Mouse (Mus musculus): ENCODE results near the gene Ppp1r21. TPM values are rescaled to one million over a fixed set of nuclear protein-coding genes. Genes with fewer than 3 reads are reported as not detected.

Ppp1r21 gene
- total RNA-seq, 2 experiments from 2014 or later = 9.4 to 15.6 TPM

- DNase-seq = no peak
Observed at GRCm38 (mm10) chr17:88530236-88530619, 310 bp downstream of the Ppp1r21 start.

GRCm38 (mm10) chr17:88530667-88531066 lies 749 bp downstream of the Ppp1r21 start:
- no peak for DNase-seq

- no peak for DNase-seq
Observed at GRCm38 (mm10) chr17:88531176-88531575, 1.3 kb downstream of the Ppp1r21 start.

- DNase-seq = no peak
Observed at GRCm38 (mm10) chr17:88537842-88538430, 8.0 kb downstream of the Ppp1r21 start.

GRCm38 (mm10) chr17:88542771-88543416 lies 13.0 kb downstream of the Ppp1r21 start:
- DNase-seq = no peak

GRCm38 (mm10) chr17:88543417-88543782 lies 13.5 kb downstream of the Ppp1r21 start:
- no peak for DNase-seq

- DNase-seq = no peak
Observed at GRCm38 (mm10) chr17:88545217-88545784, 15.4 kb downstream of the Ppp1r21 start.

- DNase-seq = no peak
Observed at GRCm38 (mm10) chr17:88546745-88547144, 16.8 kb downstream of the Ppp1r21 start.

- DNase-seq = no peak
Observed at GRCm38 (mm10) chr17:88549411-88550191, 19.7 kb downstream of the Ppp1r21 start.

- DNase-seq = no peak
Observed at GRCm38 (mm10) chr17:88550351-88550750, 20.4 kb downstream of the Ppp1r21 start.

GRCm38 (mm10) chr17:88550981-88551940 lies 21.3 kb downstream of the Ppp1r21 start:
- no peak for DNase-seq

- no peak for DNase-seq
Observed at GRCm38 (mm10) chr17:88552556-88552955, 22.6 kb downstream of the Ppp1r21 start.

GRCm38 (mm10) chr17:88553001-88553449 lies 23.1 kb downstream of the Ppp1r21 start:
- no peak for DNase-seq

GRCm38 (mm10) chr17:88553473-88554087 lies 23.7 kb downstream of the Ppp1r21 start:
- DNase-seq = no peak

GRCm38 (mm10) chr17:88556176-88556575 lies 26.3 kb downstream of the Ppp1r21 start:
- DNase-seq = no peak

- no peak for DNase-seq
Observed at GRCm38 (mm10) chr17:88556688-88557087, 26.8 kb downstream of the Ppp1r21 start.

GRCm38 (mm10) chr17:88558168-88558842 lies 28.4 kb downstream of the Ppp1r21 start:
- DNase-seq = peak; percentile 79

- DNase-seq = no peak
Observed at GRCm38 (mm10) chr17:88563611-88564010, 33.7 kb downstream of the Ppp1r21 start.

- DNase-seq = no peak
Observed at GRCm38 (mm10) chr17:88569807-88570540, 40.1 kb downstream of the Ppp1r21 start.

- DNase-seq = no peak
Observed at GRCm38 (mm10) chr17:88570784-88571183, 40.9 kb downstream of the Ppp1r21 start.

Measured in gastrocnemius, postnatal 10 days (tissue).